Mouse (Mus musculus) common myeloid progenitor, adult 5-6 weeks (primary cell): Measurements from ENCODE around the gene Sycn. TPM values are rescaled to one million over a fixed set of nuclear protein-coding genes. Genes with fewer than 3 reads are reported as not detected.

ENCODE experiments used
- ATAC-seq: replicated peaks from 2 replicates; pipeline ENCODE4 v1.8.0; 2016; ENCODE audit warnings: low read depth, mild to moderate bottlenecking, moderate TSS enrichment, inconsistent platforms; ENCODE audit not compliant: poor library complexity, severe bottlenecking
- total RNA-seq: library from RNA; stranded (forward); fragments of 200-1000, 187-1606 nt; gene quantifications from 2 replicates; pipeline ENCODE4 v1.2.3, GENCODE M21; 2017

Sycn gene
- total RNA-seq, 1 experiment from 2014 or later = not detected

DNA sequence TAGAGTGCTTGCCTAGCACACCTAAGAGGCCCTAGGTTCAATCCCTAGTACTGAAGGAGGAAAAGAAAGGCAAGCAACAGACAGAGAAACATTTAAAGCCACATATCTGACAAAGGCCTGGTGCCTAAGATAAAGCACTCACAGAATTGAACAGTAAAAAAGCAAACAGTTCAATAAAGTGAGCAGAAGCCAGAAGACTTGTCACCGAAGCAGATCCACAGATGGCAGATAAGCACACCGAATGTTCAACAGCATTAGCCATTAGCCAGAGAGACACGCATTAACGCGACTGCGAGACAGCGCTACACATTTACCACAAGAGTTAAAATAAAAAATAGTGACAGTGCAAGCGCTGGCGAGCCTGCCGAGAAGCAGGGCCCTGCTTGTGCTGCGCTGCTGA, 42.2 kb downstream of the Sycn start:
- 0 out of 2 replicates have a peak, but pooled peaks have one; percentile 10 for ATAC-seq

DNA sequence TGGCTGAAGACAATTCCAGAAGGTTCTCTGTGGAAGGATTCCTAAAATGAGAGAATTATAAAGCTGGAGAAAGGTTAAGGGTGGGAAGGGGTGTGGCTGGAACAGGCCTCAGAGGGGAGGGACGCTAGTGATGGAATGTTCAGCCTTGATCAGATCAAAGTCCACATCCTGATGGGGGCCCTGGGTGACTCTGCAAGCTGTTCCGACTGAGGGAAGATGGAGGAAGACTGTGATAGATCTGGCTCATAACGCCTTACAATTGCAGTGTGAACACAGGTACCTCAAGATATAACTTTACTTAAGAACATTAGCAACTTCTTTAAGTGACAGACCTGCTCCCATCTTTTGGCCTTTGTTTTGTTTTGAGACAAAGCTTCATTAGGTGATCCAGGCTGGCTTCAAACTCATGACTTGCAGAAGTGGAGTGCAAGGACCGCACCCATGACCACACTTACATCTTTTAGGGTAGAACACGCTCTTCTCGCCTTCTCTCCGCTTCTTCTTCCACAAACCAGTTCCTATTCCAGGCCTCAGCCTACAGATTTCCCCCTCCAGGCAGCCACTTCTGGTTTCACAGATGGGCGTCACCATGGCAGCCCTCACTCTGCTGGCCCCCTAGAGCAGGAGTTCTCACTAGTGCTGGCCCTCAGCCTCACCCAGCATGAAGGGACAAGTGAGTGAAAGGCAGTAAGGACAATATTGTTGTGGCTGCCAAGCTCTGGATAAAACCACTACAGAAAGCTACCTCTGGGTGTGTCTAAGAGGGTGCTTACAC, 43.1 kb downstream of the Sycn start:
- ATAC-seq = peak; percentile 37

DNA sequence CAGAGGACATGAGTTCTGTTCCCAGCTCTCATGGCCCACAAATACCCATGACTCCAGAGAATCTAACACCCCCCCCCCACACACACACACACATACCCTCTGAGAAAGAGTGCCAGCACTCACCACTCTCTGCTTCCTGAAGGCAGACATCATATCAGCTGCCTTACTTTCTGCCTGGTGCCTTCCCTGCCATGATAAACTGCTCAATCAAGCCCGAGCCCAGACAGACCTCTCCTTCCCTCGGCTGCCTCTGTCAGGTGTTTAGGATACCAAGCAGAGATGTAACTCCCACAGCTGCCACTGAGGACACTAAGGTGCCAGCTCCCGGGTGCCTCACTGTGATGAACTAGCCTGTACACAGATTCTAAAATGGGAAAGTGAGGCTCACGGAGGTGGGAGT, 43.8 kb downstream of the Sycn start:
- 0 out of 2 replicates have a peak, but pooled peaks have one; percentile 15 for ATAC-seq

DNA sequence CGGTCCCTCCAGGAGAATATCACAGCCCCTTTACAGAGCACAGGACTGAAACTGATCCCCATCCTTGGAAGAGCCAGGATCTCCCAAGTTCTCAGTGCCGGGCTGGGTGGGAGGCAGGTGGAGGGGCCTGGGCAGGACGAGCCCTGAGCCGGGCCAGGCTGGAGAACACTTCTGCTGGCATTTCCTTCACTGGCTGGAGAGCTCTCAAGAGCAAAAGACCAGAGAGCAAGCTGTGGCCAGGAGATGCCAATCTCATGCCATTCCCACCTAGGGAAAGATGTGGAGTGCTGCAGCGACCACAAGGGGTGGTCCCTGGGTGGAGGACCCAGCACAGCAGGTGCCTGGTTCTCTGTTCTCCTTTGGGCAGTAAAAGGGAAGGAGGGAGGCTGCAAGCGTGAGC, 44.3 kb downstream of the Sycn start:
- ATAC-seq = no peak

DNA sequence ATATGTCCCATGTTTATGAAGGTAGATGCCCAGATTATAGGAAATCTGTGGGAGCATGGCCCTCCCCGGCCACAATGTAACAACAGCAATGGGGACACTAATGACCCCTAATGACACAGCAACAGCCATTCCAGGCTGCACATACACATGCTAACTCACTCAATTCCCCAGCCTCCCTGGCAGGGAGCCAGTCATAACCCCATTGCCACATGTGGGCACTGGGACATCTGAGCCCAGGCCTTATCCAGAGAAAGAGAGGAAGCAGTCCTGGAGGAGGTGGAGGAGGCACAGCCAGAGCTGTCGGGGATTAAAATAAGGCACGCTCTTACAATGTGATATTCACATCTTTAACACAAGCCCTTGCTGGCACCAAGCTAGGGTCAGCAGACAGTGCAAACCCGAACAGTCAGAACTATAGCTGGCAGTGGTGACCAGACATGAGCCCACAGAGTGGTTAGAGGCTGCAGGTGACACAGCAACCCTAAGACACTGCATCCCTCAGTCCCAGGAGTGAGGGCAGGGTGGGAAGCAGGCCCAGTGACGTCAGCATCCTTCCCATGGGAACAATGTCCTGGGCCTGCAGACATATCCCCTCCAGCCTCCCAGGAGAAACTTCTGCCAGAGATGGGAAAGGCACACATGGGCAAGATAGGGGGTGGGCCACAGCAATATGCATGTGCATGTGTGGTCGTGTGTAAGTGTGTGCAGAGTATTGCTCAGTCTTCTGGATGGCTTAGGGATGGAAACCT, 46.2 kb downstream of the Sycn start:
- no peak for ATAC-seq

DNA sequence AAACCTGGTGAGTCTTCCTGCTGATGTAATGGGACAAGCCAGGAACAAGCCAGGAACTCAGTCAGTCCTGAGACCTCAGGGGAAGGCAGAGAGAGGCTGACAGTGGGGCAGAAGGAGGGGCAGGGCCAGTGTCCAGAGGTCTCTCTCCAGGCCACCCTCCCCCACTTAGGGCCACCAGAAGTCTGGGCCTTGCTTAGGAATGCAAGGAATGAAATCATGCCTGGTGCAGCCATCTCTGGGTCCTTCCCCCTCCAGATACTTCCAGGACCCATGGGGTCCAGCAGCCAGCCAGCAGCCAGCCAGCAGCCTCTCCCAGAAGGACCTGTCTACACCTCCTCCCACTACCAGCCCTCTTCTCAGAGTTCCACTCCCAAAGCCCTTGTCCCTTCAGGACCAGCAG, 47.0 kb downstream of the Sycn start:
- ATAC-seq = no peak

Other genes starting within 250 kb of the Sycn start
- not detected in 2 replicates for gene Selenov, start 249.7 kb upstream of the Sycn start, total RNA-seq
- not detected in 2 replicates for gene Dll3, start 238.6 kb upstream of the Sycn start, total RNA-seq
- 49.6 and 63.8 TPM in 2 replicates for gene Timm50, start 228.8 kb upstream of the Sycn start, total RNA-seq
- 63.4 and 68.1 TPM in 2 replicates for gene Supt5, start 202.1 kb upstream of the Sycn start, total RNA-seq
- gene Rps16, start 190.2 kb upstream of the Sycn start, total RNA-seq = 960 and 1,032 TPM in 2 replicates
- gene Plekhg2, start 168.3 kb upstream of the Sycn start, total RNA-seq = 2.1 and 3.9 TPM in 2 replicates
- 82.7 and 90.0 TPM in 2 replicates for gene Zfp36, start 160.6 kb upstream of the Sycn start, total RNA-seq
- gene Med29, start 148.2 kb upstream of the Sycn start, total RNA-seq = 16.6 and 21.3 TPM in 2 replicates
- 149 and 190 TPM in 2 replicates for gene Paf1, start 147.9 kb upstream of the Sycn start, total RNA-seq
- 583 and 663 TPM in 2 replicates for gene Gmfg, start 103.4 kb upstream of the Sycn start, total RNA-seq
- 2.1 and 2.9 TPM in 2 replicates for gene Lrfn1, start 88.9 kb upstream of the Sycn start, total RNA-seq
- gene Ifnl2, start 30.4 kb upstream of the Sycn start, total RNA-seq = not detected in 2 replicates
- gene Ifnl3, start 18.0 kb upstream of the Sycn start, total RNA-seq = not detected in 2 replicates
- gene Nccrp1, start 6.4 kb downstream of the Sycn start, total RNA-seq = 0.09 TPM in 1 of 2 replicates, not detected in the other
- gene Samd4b, start 57.3 kb downstream of the Sycn start, total RNA-seq = 4.6 and 5.4 TPM in 2 replicates
- 5.9 and 7.5 TPM in 2 replicates for gene Pak4, start 57.3 kb downstream of the Sycn start, total RNA-seq
- not detected in 2 replicates for gene Acp7, start 90.4 kb downstream of the Sycn start, total RNA-seq
- not detected in 2 replicates for gene Fbxo27, start 152.0 kb downstream of the Sycn start, total RNA-seq
- 2.1 and 4.1 TPM in 2 replicates for gene Fbxo17, start 175.9 kb downstream of the Sycn start, total RNA-seq
- 37.4 and 42.2 TPM in 2 replicates for gene Mrps12, start 200.9 kb downstream of the Sycn start, total RNA-seq
- gene Sars2, start 201.1 kb downstream of the Sycn start, total RNA-seq = 8.7 and 14.2 TPM in 2 replicates
- not detected in 2 replicates for gene Ccer2, start 215.3 kb downstream of the Sycn start, total RNA-seq
- 24.5 and 24.9 TPM in 2 replicates for gene Sirt2, start 225.8 kb downstream of the Sycn start, total RNA-seq
- gene Nfkbib, start 226.6 kb downstream of the Sycn start, total RNA-seq = 11.3 and 11.6 TPM in 2 replicates
- 23.4 and 35.6 TPM in 2 replicates for gene Rinl, start 248.1 kb downstream of the Sycn start, total RNA-seq